Mouse (Mus musculus): ENCODE measurements at regions not wholly inside any gene's neighbourhood (a gene's known extent, or its start where the extent isn't known, plus 50 kb on each side); places are given as distances from the start of the nearest gene placed in this dataset.

GRCm38 (mm10) chr6:147755750-147756523 lies 280.3 kb downstream of the Ccdc91 start:
- DNase-seq (ENCODE audit: low spot score) = no peak

- DNase-seq (ENCODE audit: low spot score) = no peak
Measured at GRCm38 (mm10) chr6:147759485-147759884, 283.9 kb downstream of the Ccdc91 start.

GRCm38 (mm10) chr6:147760113-147760512 lies 284.5 kb downstream of the Ccdc91 start:
- no peak for DNase-seq (ENCODE audit: low spot score)

- DNase-seq (ENCODE audit: low spot score) = no peak
Measured at GRCm38 (mm10) chr6:147765241-147765640, 281.8 kb upstream of the Far2 start.

GRCm38 (mm10) chr6:147769180-147769579 lies 277.9 kb upstream of the Far2 start:
- DNase-seq (ENCODE audit: low spot score) = no peak

- no peak for DNase-seq (ENCODE audit: low spot score)
Measured at GRCm38 (mm10) chr6:147770034-147770433, 277.0 kb upstream of the Far2 start.

GRCm38 (mm10) chr6:147771411-147771810 lies 275.6 kb upstream of the Far2 start:
- no peak for DNase-seq (ENCODE audit: low spot score)

- DNase-seq (ENCODE audit: low spot score) = no peak
Measured at GRCm38 (mm10) chr6:147773904-147774303, 273.2 kb upstream of the Far2 start.

GRCm38 (mm10) chr6:147774626-147775025 lies 272.4 kb upstream of the Far2 start:
- no peak for DNase-seq (ENCODE audit: low spot score)

- DNase-seq (ENCODE audit: low spot score) = no peak
Measured at GRCm38 (mm10) chr6:147779466-147779865, 267.6 kb upstream of the Far2 start.

GRCm38 (mm10) chr6:147784249-147784648 lies 262.8 kb upstream of the Far2 start:
- DNase-seq (ENCODE audit: low spot score) = no peak

- DNase-seq (ENCODE audit: low spot score) = no peak
Measured at GRCm38 (mm10) chr6:147784854-147785253, 262.2 kb upstream of the Far2 start.

- no peak for DNase-seq (ENCODE audit: low spot score)
Measured at GRCm38 (mm10) chr6:147788095-147788494, 259.0 kb upstream of the Far2 start.

- no peak for DNase-seq (ENCODE audit: low spot score)
Measured at GRCm38 (mm10) chr6:147789112-147789511, 257.9 kb upstream of the Far2 start.

GRCm38 (mm10) chr6:147793811-147794210 lies 253.2 kb upstream of the Far2 start:
- DNase-seq (ENCODE audit: low spot score) = no peak

GRCm38 (mm10) chr6:147794351-147794750 lies 252.7 kb upstream of the Far2 start:
- no peak for DNase-seq (ENCODE audit: low spot score)

GRCm38 (mm10) chr6:147799009-147799727 lies 247.9 kb upstream of the Far2 start:
- DNase-seq (ENCODE audit: low spot score) = no peak

GRCm38 (mm10) chr6:147799861-147800260 lies 247.2 kb upstream of the Far2 start:
- no peak for DNase-seq (ENCODE audit: low spot score)

- DNase-seq (ENCODE audit: low spot score) = no peak
Measured at GRCm38 (mm10) chr6:147800846-147801245, 246.2 kb upstream of the Far2 start.

- DNase-seq (ENCODE audit: low spot score) = no peak
Measured at GRCm38 (mm10) chr6:147803893-147804292, 243.2 kb upstream of the Far2 start.

GRCm38 (mm10) chr6:147810710-147811109 lies 236.3 kb upstream of the Far2 start:
- peak; percentile 74 for DNase-seq (ENCODE audit: low spot score)

- no peak for DNase-seq (ENCODE audit: low spot score)
Measured at GRCm38 (mm10) chr6:147816861-147817260, 230.2 kb upstream of the Far2 start.

GRCm38 (mm10) chr6:147817262-147817661 lies 229.8 kb upstream of the Far2 start:
- no peak for DNase-seq (ENCODE audit: low spot score)

Data from embryo, embryonic 10 days (tissue).